Mouse (Mus musculus): ENCODE results near the gene Runx1. TPM values are rescaled to one million over a fixed set of nuclear protein-coding genes. Genes with fewer than 3 reads are reported as not detected.

The Runx1 gene
- polyA plus RNA-seq, 1 experiment: 2.4 TPM

DNA sequence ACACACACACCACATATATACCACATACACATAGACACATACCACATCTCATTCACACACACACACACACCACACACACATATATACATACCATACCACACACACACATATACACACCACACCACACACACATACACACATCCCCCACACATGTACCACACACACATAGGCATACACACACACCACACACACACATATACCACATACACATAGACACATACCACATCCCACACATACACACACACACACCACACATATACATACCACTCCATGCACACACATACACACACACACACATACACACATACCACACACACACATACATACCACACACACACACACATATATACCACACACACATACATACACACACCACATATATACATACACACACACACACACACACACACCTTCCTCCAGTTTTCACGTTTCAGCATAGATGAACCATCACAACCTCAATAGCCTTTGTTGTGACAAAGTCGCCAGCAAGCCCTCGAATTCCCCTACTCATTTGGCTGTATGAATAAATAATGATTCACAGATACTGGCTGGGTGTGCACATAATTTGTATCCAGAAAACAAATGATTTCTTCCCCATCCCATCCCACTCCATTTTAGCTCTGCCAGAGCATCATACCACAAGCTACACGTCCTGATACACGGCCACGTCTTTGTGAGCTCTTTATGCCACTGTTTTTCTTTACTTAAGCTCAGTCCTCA lies 1.8 kb downstream of the Runx1 start:
- Histone ChIP-seq H3K9me3 (replicated peaks; ENCODE audit: control insufficient read depth, insufficient read depth, low read length, poor library complexity, severe bottlenecking) (no peaks in the 10 kb centered on the region), H3K27ac (ENCODE audit: insufficient read depth, low read length) (no peak overlapping the region), H3K27me3 (ENCODE audit: control insufficient read depth, insufficient read depth, low read length, poor library complexity, severe bottlenecking) (no peaks in the 10 kb centered on the region), H3K9ac (ENCODE audit: low read depth, poor library complexity, severe bottlenecking) (no peak overlapping the region), H3K36me3 (ENCODE audit: control insufficient read depth, insufficient read depth, low read length, poor library complexity, severe bottlenecking) (no peaks in the 10 kb centered on the region), H3K4me3 (ENCODE audit: low read depth, low read length) (no peak overlapping the region), H3K4me1 (ENCODE audit: control insufficient read depth, insufficient read depth, low read length) (no peaks in the 10 kb centered on the region)
- no peak for TF ChIP-seq POLR2A (IDR thresholded peaks at IDR 0.05; ENCODE audit: insufficient read depth, low read length)
- TF ChIP-seq CTCF (IDR thresholded peaks at IDR 0.05; ENCODE audit: low read depth, low read length): no peak
- TF ChIP-seq EP300 (IDR thresholded peaks at IDR 0.05; ENCODE audit: insufficient read depth, low read depth, low read length): no peak

DNA sequence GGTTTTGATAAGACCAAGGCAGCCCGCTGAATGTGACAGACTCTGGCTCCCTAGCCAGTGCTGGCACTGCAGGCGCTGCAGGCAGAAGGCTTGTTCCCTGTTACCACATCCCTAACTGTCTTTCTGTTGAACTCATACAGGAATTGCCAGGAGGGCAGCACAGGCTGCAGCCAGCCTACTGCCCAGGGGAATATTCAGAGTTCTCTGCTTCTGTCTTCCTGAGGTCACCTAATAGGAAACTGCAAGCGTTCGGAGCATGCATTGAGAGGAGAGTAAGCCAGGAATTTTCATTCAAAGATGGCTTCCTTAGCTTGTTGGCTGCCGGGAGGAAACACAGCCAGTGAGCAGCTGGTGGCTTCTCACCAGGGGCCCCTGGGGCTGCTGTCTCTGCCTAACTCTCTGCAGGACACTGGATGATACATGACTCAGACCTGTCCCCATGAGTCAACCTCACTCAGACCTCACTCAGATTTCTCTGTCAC lies 2.5 kb downstream of the Runx1 start:
- no peaks in the 10 kb centered on the region for H3K9me3 ChIP-seq (replicated peaks; ENCODE audit: control insufficient read depth, insufficient read depth, low read length, poor library complexity, severe bottlenecking)
- H3K9ac ChIP-seq (ENCODE audit: low read depth, poor library complexity, severe bottlenecking): no peak overlapping the region
- no peaks in the 10 kb centered on the region for H3K36me3 ChIP-seq (ENCODE audit: control insufficient read depth, insufficient read depth, low read length, poor library complexity, severe bottlenecking)
- no peaks in the 10 kb centered on the region for H3K27me3 ChIP-seq (ENCODE audit: control insufficient read depth, insufficient read depth, low read length, poor library complexity, severe bottlenecking)
- no peak overlapping the region for H3K4me3 ChIP-seq (ENCODE audit: low read depth, low read length)
- TF ChIP-seq POLR2A (IDR thresholded peaks at IDR 0.05; ENCODE audit: insufficient read depth, low read length) (no peak), EP300 (IDR thresholded peaks at IDR 0.05; ENCODE audit: insufficient read depth, low read depth, low read length) (no peak), CTCF (IDR thresholded peaks at IDR 0.05; ENCODE audit: low read depth, low read length) (no peak)
- H3K4me1 ChIP-seq (ENCODE audit: control insufficient read depth, insufficient read depth, low read length): no peaks in the 10 kb centered on the region
- H3K27ac ChIP-seq (ENCODE audit: insufficient read depth, low read length): no peak overlapping the region

DNA sequence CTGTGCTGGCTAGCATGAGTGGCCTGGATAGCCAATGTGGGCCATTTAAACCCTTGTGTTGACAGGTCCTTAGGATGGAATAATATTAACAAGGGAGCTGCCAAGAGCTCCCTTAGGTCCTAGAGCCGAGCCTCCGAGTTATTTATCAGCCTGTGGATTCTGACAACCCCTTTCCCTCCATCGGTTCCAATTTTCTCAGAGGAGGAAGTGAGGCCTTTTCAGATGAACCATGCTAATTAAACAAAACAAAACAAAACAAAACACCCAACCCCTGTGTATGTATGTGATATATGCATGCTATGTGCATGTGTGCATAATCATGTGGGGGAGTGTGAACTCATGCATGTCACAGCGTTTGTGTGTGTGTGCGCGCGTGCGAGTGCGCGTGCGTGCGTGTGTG lies 3.3 kb downstream of the Runx1 start:
- Histone ChIP-seq H3K4me3 (ENCODE audit: low read depth, low read length) (no peak overlapping the region), H3K27ac (ENCODE audit: insufficient read depth, low read length) (no peak overlapping the region), H3K9ac (ENCODE audit: low read depth, poor library complexity, severe bottlenecking) (no peak overlapping the region), H3K27me3 (ENCODE audit: control insufficient read depth, insufficient read depth, low read length, poor library complexity, severe bottlenecking) (no peaks in the 10 kb centered on the region), H3K9me3 (replicated peaks; ENCODE audit: control insufficient read depth, insufficient read depth, low read length, poor library complexity, severe bottlenecking) (no peaks in the 10 kb centered on the region), H3K4me1 (ENCODE audit: control insufficient read depth, insufficient read depth, low read length) (no peaks in the 10 kb centered on the region), H3K36me3 (ENCODE audit: control insufficient read depth, insufficient read depth, low read length, poor library complexity, severe bottlenecking) (no peaks in the 10 kb centered on the region)
- no peak for TF ChIP-seq EP300 (IDR thresholded peaks at IDR 0.05; ENCODE audit: insufficient read depth, low read depth, low read length)
- no peak for TF ChIP-seq CTCF (IDR thresholded peaks at IDR 0.05; ENCODE audit: low read depth, low read length)
- no peak for TF ChIP-seq POLR2A (IDR thresholded peaks at IDR 0.05; ENCODE audit: insufficient read depth, low read length)

DNA sequence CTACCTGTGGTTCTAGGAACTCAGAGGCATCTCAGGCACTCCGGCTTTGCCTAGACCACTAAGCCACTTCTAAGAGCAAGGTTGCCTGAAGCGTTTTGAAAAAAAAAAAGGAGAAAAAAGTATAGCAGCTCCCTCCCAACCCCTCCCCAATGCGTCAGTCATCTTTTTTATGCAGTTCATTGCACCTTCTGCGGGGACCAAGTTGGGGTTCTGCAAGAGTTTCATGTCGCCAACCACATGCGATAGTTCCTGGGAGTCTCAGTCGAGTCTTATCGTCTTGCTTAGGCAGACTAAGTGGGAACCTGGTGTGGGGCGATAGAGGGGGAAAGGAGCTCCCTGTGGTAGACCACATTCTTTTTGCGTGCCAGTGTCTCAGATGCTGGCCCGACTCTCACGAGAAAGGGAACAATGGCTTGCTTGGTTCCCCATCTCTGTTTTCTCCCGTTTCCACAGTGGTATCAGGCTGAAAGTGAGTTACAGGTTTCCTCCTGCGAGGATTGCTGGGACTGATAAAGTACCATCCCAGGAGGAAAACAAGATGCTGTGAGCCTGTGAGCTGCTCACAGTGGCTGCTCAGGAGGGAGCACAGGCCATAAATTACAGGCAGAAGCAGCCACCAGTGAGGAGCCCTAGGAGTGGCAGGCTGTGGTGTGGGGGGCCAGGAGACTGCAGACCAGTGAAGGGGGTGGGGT lies 3.9 kb downstream of the Runx1 start:
- H3K4me1 ChIP-seq (ENCODE audit: control insufficient read depth, insufficient read depth, low read length): no peaks in the 10 kb centered on the region
- no peaks in the 10 kb centered on the region for H3K27me3 ChIP-seq (ENCODE audit: control insufficient read depth, insufficient read depth, low read length, poor library complexity, severe bottlenecking)
- TF ChIP-seq POLR2A (IDR thresholded peaks at IDR 0.05; ENCODE audit: insufficient read depth, low read length) (no peak), CTCF (IDR thresholded peaks at IDR 0.05; ENCODE audit: low read depth, low read length) (no peak), EP300 (IDR thresholded peaks at IDR 0.05; ENCODE audit: insufficient read depth, low read depth, low read length) (no peak)
- no peak overlapping the region for H3K9ac ChIP-seq (ENCODE audit: low read depth, poor library complexity, severe bottlenecking)
- no peaks in the 10 kb centered on the region for H3K9me3 ChIP-seq (replicated peaks; ENCODE audit: control insufficient read depth, insufficient read depth, low read length, poor library complexity, severe bottlenecking)
- H3K4me3 ChIP-seq (ENCODE audit: low read depth, low read length): no peak overlapping the region
- no peak overlapping the region for H3K27ac ChIP-seq (ENCODE audit: insufficient read depth, low read length)
- no peaks in the 10 kb centered on the region for H3K36me3 ChIP-seq (ENCODE audit: control insufficient read depth, insufficient read depth, low read length, poor library complexity, severe bottlenecking)

DNA sequence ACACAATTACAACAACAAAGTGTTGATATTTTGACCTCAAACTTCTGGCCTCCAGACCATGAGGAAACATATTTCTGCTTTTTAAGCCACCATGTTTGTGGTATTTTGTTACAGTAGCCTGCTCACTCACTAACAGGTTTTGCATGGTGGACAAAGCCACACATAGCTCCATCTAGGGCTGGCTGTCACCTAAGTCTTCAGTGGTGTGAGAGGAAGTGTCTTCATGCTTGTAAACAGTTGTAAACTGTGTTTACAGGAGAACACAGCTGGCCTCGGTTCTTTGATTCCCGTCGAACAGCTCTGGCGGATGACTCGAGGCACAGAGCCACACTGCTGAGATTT lies 4.4 kb downstream of the Runx1 start:
- Histone ChIP-seq H3K27me3 (ENCODE audit: control insufficient read depth, insufficient read depth, low read length, poor library complexity, severe bottlenecking) (no peaks in the 10 kb centered on the region), H3K4me1 (ENCODE audit: control insufficient read depth, insufficient read depth, low read length) (no peaks in the 10 kb centered on the region), H3K9ac (ENCODE audit: low read depth, poor library complexity, severe bottlenecking) (no peak overlapping the region), H3K9me3 (replicated peaks; ENCODE audit: control insufficient read depth, insufficient read depth, low read length, poor library complexity, severe bottlenecking) (no peaks in the 10 kb centered on the region), H3K27ac (ENCODE audit: insufficient read depth, low read length) (no peak overlapping the region), H3K4me3 (ENCODE audit: low read depth, low read length) (no peak overlapping the region), H3K36me3 (ENCODE audit: control insufficient read depth, insufficient read depth, low read length, poor library complexity, severe bottlenecking) (no peaks in the 10 kb centered on the region)
- TF ChIP-seq EP300 (IDR thresholded peaks at IDR 0.05; ENCODE audit: insufficient read depth, low read depth, low read length) (no peak), POLR2A (IDR thresholded peaks at IDR 0.05; ENCODE audit: insufficient read depth, low read length) (no peak), CTCF (IDR thresholded peaks at IDR 0.05; ENCODE audit: low read depth, low read length) (no peak)

DNA sequence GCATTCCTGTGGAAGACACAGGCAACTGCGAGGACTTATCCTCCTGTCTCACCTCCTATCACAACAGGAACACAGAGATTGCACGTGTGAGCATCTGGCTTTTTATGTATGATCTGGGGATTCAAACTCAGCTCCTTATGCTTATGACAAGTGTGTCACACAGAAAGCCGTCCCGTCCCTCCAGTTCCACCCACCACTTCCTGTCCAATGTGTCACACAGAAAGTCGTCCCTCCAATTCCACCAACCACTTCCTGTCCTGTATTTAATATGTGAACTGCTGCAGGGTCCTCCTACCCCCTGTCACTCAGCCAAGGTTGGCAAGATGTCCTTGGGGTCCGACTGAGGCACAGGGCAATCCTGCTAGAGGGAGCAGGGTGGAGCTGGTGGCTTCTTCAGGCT lies 5.5 kb downstream of the Runx1 start:
- H3K36me3 ChIP-seq (ENCODE audit: control insufficient read depth, insufficient read depth, low read length, poor library complexity, severe bottlenecking): no peaks in the 10 kb centered on the region
- H3K4me1 ChIP-seq (ENCODE audit: control insufficient read depth, insufficient read depth, low read length): no peaks in the 10 kb centered on the region
- no peaks in the 10 kb centered on the region for H3K9me3 ChIP-seq (replicated peaks; ENCODE audit: control insufficient read depth, insufficient read depth, low read length, poor library complexity, severe bottlenecking)
- H3K27ac ChIP-seq (ENCODE audit: insufficient read depth, low read length): no peak overlapping the region
- no peak overlapping the region for H3K9ac ChIP-seq (ENCODE audit: low read depth, poor library complexity, severe bottlenecking)
- H3K27me3 ChIP-seq (ENCODE audit: control insufficient read depth, insufficient read depth, low read length, poor library complexity, severe bottlenecking): no peaks in the 10 kb centered on the region
- no peak for TF ChIP-seq EP300 (IDR thresholded peaks at IDR 0.05; ENCODE audit: insufficient read depth, low read depth, low read length)
- no peak for TF ChIP-seq CTCF (IDR thresholded peaks at IDR 0.05; ENCODE audit: low read depth, low read length)
- no peak for TF ChIP-seq POLR2A (IDR thresholded peaks at IDR 0.05; ENCODE audit: insufficient read depth, low read length)
- H3K4me3 ChIP-seq (ENCODE audit: low read depth, low read length): no peak overlapping the region
